Mouse (Mus musculus): ENCODE results near the gene Mtmr10. TPM values are rescaled to one million over a fixed set of nuclear protein-coding genes. Genes with fewer than 3 reads are reported as not detected.

Gene Mtmr10
- polyA plus RNA-seq, 1 experiment from 2014 or later: 6.9 TPM

DNA sequence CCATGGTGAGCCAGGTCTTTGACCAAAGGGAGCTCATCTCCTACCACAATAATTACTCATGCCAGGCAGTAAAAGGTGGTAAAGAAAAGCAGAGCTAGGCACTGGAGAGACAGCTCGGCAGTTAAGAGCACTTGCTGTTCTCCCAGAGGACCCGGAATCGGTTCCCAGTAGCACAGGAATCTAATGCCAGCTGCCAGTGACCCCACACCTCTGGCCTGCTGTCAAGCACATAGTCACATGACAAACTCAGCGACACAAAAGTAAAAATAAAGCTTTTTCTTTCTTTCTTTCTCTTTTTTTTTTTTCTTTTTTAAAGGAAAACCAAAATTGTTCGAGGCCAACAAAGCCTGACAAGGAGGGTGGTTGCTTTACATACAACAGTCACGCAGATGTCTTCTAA, 82.4 kb downstream of the Mtmr10 start:
- DNase-seq (no peak), ATAC-seq (no peak)
- Histone ChIP-seq H3K27me3 (ENCODE audit: insufficient read depth, low read length) (no peaks in the 10 kb centered on the region), H3K4me2 (ENCODE audit: low read depth, low read length) (no peak overlapping the region), H3K9ac (replicated peaks) (no peak overlapping the region), H3K36me3 (replicated peaks; ENCODE audit: insufficient read depth, low read length) (peaks cover 10% of the 10 kb centered on the region; the same call in 1 of the 2 replicates), H3K27ac (ENCODE audit: low read depth) (no peak overlapping the region), H3K4me1 (ENCODE audit: insufficient read depth) (peaks cover 7% of the 10 kb centered on the region), H3K4me3 (ENCODE audit: low read depth, low read length) (no peak overlapping the region), H3K9me3 (ENCODE audit: low read length) (no peaks in the 10 kb centered on the region)
- 76% methylated on average over 6 of the region's 6 CpGs for WGBS (ENCODE audit: insufficient replicate concordance)
- no peak for TF ChIP-seq CTCF (IDR thresholded peaks at IDR 0.05; ENCODE audit: low read depth)
- no peak for TF ChIP-seq EP300 (IDR thresholded peaks at IDR 0.05; ENCODE audit: low read depth)

DNA sequence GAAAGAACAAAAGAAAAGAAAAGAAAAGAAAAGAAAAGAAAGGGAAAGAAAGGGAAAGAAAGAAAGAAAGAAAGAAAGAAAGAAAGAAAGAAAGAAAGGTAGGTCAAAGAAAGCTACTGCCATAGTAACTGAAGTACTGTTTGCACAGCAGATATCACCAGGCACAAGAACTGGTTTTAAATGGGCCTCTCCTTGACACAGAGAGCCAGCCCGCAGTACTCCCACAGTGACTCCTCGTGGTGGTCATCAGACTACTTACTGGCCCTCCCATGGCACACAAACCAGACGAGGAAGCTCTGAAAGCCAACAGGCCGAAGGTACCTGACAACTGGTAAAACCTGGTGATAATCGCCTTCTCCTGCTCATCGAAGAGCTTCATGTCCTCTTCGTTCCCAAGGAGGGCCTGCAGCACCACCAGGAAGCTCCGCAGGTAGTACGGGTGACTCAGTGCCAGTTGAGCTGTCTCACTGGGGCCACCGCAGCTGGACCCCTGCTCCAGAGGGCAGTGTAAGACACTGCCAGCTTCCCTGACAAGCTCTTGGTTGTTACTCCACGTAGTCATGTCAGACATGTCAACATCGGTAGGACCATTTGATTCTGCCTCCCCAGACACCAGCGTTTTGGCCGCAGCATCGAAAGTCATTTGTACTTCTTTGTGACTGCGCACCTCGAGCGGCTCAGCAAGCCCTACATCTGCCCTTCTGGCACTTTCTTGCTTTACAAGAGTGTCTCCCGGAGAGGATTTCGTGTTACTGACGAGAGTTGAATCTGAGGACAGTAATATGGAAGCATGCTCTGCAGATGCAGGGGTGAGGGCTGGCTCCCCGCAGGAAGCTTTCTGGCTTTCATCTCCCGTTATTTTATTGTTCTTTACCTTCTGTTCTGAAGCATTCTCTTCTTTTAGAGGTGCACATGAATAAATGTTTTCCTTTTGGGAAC, 84.8 kb downstream of the Mtmr10 start:
- 88% methylated on average over 23 of the region's 23 CpGs for WGBS (ENCODE audit: insufficient replicate concordance)
- Histone ChIP-seq H3K36me3 (replicated peaks; ENCODE audit: insufficient read depth, low read length) (peaks cover 11% of the 10 kb centered on the region), H3K9ac (replicated peaks) (no peak overlapping the region), H3K27ac (ENCODE audit: low read depth) (no peak overlapping the region), H3K4me1 (ENCODE audit: insufficient read depth) (peaks cover 7% of the 10 kb centered on the region), H3K4me3 (ENCODE audit: low read depth, low read length) (no peak overlapping the region), H3K9me3 (ENCODE audit: low read length) (no peaks in the 10 kb centered on the region), H3K27me3 (ENCODE audit: insufficient read depth, low read length) (no peaks in the 10 kb centered on the region), H3K4me2 (ENCODE audit: low read depth, low read length) (no peak overlapping the region)
- no peak for TF ChIP-seq EP300 (IDR thresholded peaks at IDR 0.05; ENCODE audit: low read depth)
- TF ChIP-seq CTCF (IDR thresholded peaks at IDR 0.05; ENCODE audit: low read depth): no peak
- DNase-seq (no peak), ATAC-seq (no peak)

DNA sequence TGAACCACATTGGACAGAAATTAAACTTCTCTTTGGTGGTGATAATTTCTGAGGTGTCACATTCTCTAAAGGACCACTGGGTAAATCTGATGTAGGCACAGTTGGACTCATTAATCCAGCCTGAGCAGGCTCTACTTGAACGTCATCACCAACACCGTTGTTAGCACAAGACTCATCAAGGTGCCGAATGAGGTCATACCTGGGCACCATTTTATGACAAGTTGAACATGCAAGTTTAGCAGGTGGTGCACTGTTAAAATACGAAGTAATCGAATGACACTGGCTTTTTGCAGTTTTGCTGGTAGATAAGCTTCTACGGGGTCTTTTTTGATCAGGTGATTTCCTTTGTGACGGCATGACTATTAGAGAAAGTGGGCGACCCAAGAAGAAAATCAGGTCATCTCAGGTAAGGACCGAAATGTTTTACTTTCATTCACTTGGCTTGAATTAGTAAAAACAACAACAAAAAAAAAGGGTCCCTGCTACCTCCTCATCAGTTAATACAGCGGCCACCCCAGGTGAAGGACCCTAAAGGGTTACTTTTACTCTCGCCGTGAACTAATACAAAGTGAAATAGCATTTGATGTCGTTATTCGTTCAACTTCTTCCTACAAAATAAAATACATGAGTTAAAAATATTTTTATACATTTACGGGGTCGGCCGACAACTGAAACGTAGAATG, 85.8 kb downstream of the Mtmr10 start:
- DNase-seq (no peak), ATAC-seq (peak; percentile 16; the same call in 1 of the 2 replicates)
- Histone ChIP-seq H3K4me3 (ENCODE audit: low read depth, low read length) (peak overlapping the region; percentile 68), H3K9me3 (ENCODE audit: low read length) (no peaks in the 10 kb centered on the region), H3K27ac (ENCODE audit: low read depth) (peak overlapping the region; percentile 87), H3K9ac (replicated peaks) (peak overlapping the region; percentile 73), H3K4me2 (ENCODE audit: low read depth, low read length) (peak overlapping the region; percentile 83), H3K36me3 (replicated peaks; ENCODE audit: insufficient read depth, low read length) (peaks cover 18% of the 10 kb centered on the region), H3K27me3 (ENCODE audit: insufficient read depth, low read length) (no peaks in the 10 kb centered on the region), H3K4me1 (ENCODE audit: insufficient read depth) (peaks cover 7% of the 10 kb centered on the region)
- no peak for TF ChIP-seq CTCF (IDR thresholded peaks at IDR 0.05; ENCODE audit: low read depth)
- TF ChIP-seq EP300 (IDR thresholded peaks at IDR 0.05; ENCODE audit: low read depth): no peak
- 8% methylated on average over 18 of the region's 18 CpGs for WGBS (ENCODE audit: insufficient replicate concordance)

DNA sequence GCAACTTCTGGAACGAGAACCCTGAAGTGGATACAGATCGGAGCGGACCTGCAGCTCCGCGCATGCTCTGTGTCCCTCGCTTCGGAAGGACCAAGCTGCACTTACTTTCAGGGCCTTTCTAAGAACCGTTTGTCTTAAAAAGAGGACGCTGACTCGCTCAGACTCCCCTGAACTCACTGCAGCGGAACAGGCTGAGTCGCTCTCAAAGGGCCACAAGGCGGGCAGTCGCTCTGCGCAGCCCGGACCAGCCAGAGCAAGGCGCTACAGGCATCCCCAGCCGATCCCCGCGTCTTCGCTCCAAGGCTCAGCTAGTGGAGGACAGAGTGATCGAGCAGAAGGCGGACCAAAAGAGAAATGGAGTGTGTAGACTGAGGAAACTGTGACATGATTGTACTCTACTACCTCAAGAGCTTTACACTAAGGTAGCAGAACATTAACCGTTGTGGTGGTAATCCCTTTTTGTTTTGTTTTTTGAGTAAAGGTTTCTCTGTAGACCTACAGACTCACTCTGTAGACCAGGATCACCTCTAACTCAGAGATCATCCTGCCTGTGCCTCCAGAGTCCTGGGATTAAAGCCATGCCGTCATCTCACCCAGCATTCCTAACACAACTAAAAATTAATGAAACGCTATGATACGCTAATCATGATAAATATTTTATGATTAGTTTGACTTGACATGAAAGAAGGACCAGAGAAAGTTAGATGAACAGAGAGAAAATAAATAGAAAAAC, 86.5 kb downstream of the Mtmr10 start, which contains the start of gene Fan1:
TSS of gene Fan1 (minus strand) at position 266 of the 733 bp plus-strand sequence.
- Histone ChIP-seq H3K4me2 (ENCODE audit: low read depth, low read length) (peak within 1 kb of the TSS; percentile 83), H3K27me3 (ENCODE audit: insufficient read depth, low read length) (no peaks in the 10 kb centered on the region), H3K4me1 (ENCODE audit: insufficient read depth) (peaks cover 7% of the 10 kb centered on the region), H3K27ac (ENCODE audit: low read depth) (peak within 1 kb of the TSS; percentile 87), H3K36me3 (replicated peaks; ENCODE audit: insufficient read depth, low read length) (peaks cover 20% of the 10 kb centered on the region), H3K9ac (replicated peaks) (peak within 1 kb of the TSS; percentile 73), H3K4me3 (ENCODE audit: low read depth, low read length) (peak within 1 kb of the TSS; percentile 68), H3K9me3 (ENCODE audit: low read length) (no peaks in the 10 kb centered on the region)
- TF ChIP-seq CTCF (IDR thresholded peaks at IDR 0.05; ENCODE audit: low read depth): peak; percentile 53
- TF ChIP-seq EP300 (IDR thresholded peaks at IDR 0.05; ENCODE audit: low read depth): no peak
- ATAC-seq: peak; percentile 98
- WGBS (ENCODE audit: insufficient replicate concordance): 4% methylated on average over 27 of the region's 27 CpGs
- DNase-seq: peak; percentile 89

Small RNA genes within 50 kb of the gene (microRNA-seq; reads per million reads assigned to microRNA genes)
- gene Mir6416: not detected

Other genes with a start within 250 kb of the Mtmr10 start
- 0.24 TPM in 1 of 2 replicates, not detected in the other for gene Trpm1, start 133.8 kb upstream of the Mtmr10 start, polyA plus RNA-seq (2015; fragmentation: Nextera tagmentation; extraction: Ambion mirVana)
- 1.5 and 1.6 TPM in 2 replicates for gene Fan1, start 86.4 kb downstream of the Mtmr10 start, polyA plus RNA-seq (2015; fragmentation: Nextera tagmentation; extraction: Ambion mirVana)
- 17.0 and 17.6 TPM in 2 replicates for gene Mphosph10, start 104.6 kb downstream of the Mtmr10 start, polyA plus RNA-seq (2015; fragmentation: Nextera tagmentation; extraction: Ambion mirVana)
- gene Mcee, start 105.0 kb downstream of the Mtmr10 start, polyA plus RNA-seq (2015; fragmentation: Nextera tagmentation; extraction: Ambion mirVana): 101 and 118 TPM in 2 replicates
- gene Apba2, start 214.1 kb downstream of the Mtmr10 start, polyA plus RNA-seq (2015; fragmentation: Nextera tagmentation; extraction: Ambion mirVana): not detected in 2 replicates